Mouse (Mus musculus) C2C12 (cell line): Measurements from ENCODE around the gene BC049730. TPM values are rescaled to one million over a fixed set of nuclear protein-coding genes. Genes with fewer than 3 reads are reported as not detected.
"Not testable (repeated sequence)": the region's sequence is repeated elsewhere in the genome, so short reads cannot be mapped to it uniquely, and the experiment has no call there.

Source experiments
- H3K27me3 ChIP-seq: one replicate; pipeline ENCODE4 v1.6.1; 2011; ENCODE audit not compliant: control insufficient read depth, insufficient read depth, insufficient read length
- H3K36me3 ChIP-seq: one replicate; pipeline ENCODE4 v1.6.1; 2011; ENCODE audit not compliant: control insufficient read depth, insufficient read depth
- H3K4me3 ChIP-seq: one replicate; pipeline ENCODE4 v1.5.1; 2011; ENCODE audit warnings: mild to moderate bottlenecking, control low read depth; ENCODE audit not compliant: poor library complexity, insufficient read depth, severe bottlenecking
- H3K79me2 ChIP-seq: one replicate; pipeline ENCODE4 v1.6.1; 2011; ENCODE audit not compliant: control insufficient read depth, insufficient read depth
- H3K79me3 ChIP-seq: one replicate; pipeline ENCODE4 v1.6.1; 2011; ENCODE audit warnings: low read depth, control low read depth
- H3ac ChIP-seq: one replicate; pipeline ENCODE3; 2011; ENCODE audit warnings: low read depth; ENCODE audit not compliant: control insufficient read depth, insufficient read length
- CEBPB ChIP-seq: IDR thresholded peaks from one replicate; pipeline ENCODE4 v1.6.1; 2011; ENCODE audit warnings: low read depth, mild to moderate bottlenecking, control low read depth, moderate library complexity
- CTCF ChIP-seq: IDR thresholded peaks from one replicate; pipeline ENCODE4 v1.5.1; 2011; ENCODE audit not compliant: control insufficient read depth, insufficient read depth, insufficient read length
- FOSL1 ChIP-seq: IDR thresholded peaks from one replicate; pipeline ENCODE4 v1.8.0; 2011; ENCODE audit warnings: mild to moderate bottlenecking, low read length; ENCODE audit not compliant: poor library complexity, insufficient read depth, severe bottlenecking
- MAX ChIP-seq: IDR thresholded peaks from one replicate; pipeline ENCODE4 v1.6.1; 2011; ENCODE audit warnings: mild to moderate bottlenecking, control low read depth
- MYOD1 ChIP-seq: IDR thresholded peaks from one replicate; pipeline ENCODE4 v1.6.1; 2011; ENCODE audit warnings: low read depth; ENCODE audit not compliant: control insufficient read depth, insufficient read length
- MYOG ChIP-seq: IDR thresholded peaks from one replicate; pipeline ENCODE4 v1.6.1; 2011; ENCODE audit not compliant: control insufficient read depth, insufficient read length; ENCODE audit errors: extremely low read depth
- USF1 ChIP-seq: IDR thresholded peaks from one replicate; pipeline ENCODE4 v1.6.1; 2011; ENCODE audit warnings: low read depth, mild to moderate bottlenecking, control low read depth, moderate library complexity
- polyA plus RNA-seq: library from polyadenylated mRNA; unstranded; fragments of >200 nt; fragmentation: generic; extraction: Trizol; gene quantifications from one replicate; pipeline ENCODE4 v1.2.1, GENCODE M21; 2012; ENCODE audit warnings: missing spikeins

BC049730 gene
- polyA plus RNA-seq, 1 experiment = not detected

GRCm38 (mm10) chr7:24671944-24672439 lies 37.0 kb upstream of the BC049730 start:
- H3K79me2 ChIP-seq = no peaks in the 10 kb centered on the region
- TF ChIP-seq CTCF = no peak
- TF ChIP-seq FOSL1 = no peak
- no peak for TF ChIP-seq MYOD1
- TF ChIP-seq USF1 = no peak
- no peak for TF ChIP-seq CEBPB
- no peak for TF ChIP-seq MAX
- TF ChIP-seq MYOG = no peak
- no peaks in the 10 kb centered on the region for H3K79me3 ChIP-seq
- no peaks in the 10 kb centered on the region for H3K36me3 ChIP-seq
- H3ac ChIP-seq = no peak overlapping the region
- H3K27me3 ChIP-seq = peaks cover 41% of the 10 kb centered on the region
- H3K4me3 ChIP-seq = no peak overlapping the region

- no peak within 1 kb of the TSS for H3ac ChIP-seq
- no peaks in the 10 kb centered on the region for H3K36me3 ChIP-seq
- TF ChIP-seq MYOD1 (no peak), MYOG (no peak), USF1 (no peak), CTCF (no peak), FOSL1 (no peak), MAX (no peak), CEBPB (no peak)
- H3K4me3 ChIP-seq = no peak within 1 kb of the TSS
- H3K79me3 ChIP-seq = no peaks in the 10 kb centered on the region
- peaks cover 10% of the 10 kb centered on the region for H3K27me3 ChIP-seq
- no peaks in the 10 kb centered on the region for H3K79me2 ChIP-seq
Observed at GRCm38 (mm10) chr7:24676575-24676974, 32.5 kb upstream of the BC049730 start, which contains the start of gene Tex101. Gene Tex101 (minus strand): TSS chr7:24676675.

DNA sequence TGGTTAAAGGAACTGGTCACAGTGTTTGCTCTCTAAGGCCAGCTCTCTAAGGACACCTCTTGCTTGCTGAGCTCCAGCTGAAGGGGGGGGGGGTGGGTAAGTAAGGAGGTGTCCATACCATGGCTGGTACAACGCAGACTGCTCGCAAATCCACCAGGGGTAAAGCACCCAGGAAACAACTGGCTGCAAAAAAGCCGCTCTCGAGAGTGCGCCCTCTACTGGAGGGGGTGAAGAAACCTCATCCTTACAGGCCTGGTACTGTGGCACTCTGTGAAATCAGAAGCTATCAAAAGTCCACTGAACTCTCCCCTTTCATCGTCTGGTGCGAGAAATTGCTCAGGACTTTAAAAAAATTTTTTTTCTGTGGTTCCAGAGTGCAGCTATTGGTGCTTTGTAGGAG lies 24.9 kb upstream of the BC049730 start:
- H3K4me3 ChIP-seq, H3K79me2 ChIP-seq, H3ac ChIP-seq, H3K36me3 ChIP-seq, H3K27me3 ChIP-seq, H3K79me3 ChIP-seq: not testable (repeated sequence)

DNA sequence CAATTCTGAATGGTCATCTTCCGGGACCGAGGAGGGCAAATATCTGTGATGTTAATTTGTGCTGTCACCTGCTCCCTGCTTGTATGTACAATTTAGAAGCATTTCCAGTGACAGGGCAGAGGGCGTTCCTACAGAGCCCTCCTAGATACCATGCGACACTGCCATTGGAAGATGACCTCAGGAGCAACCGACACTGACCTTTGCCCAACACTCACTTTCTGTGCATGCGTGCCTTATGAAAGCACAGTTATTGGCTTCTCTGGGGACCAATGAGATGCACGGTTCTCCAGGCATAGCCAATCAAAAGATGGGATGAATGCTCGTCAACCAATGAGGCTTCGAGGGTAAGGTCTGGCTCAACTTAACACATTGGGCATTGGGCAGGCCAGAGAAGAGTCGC lies 21.5 kb upstream of the BC049730 start:
- not testable (repeated sequence) for H3ac ChIP-seq, H3K79me2 ChIP-seq, H3K79me3 ChIP-seq, H3K27me3 ChIP-seq, H3K4me3 ChIP-seq, H3K36me3 ChIP-seq

- not testable (repeated sequence) for H3K79me3 ChIP-seq, H3K79me2 ChIP-seq, H3K36me3 ChIP-seq, H3K4me3 ChIP-seq, H3ac ChIP-seq
- peaks cover 12% of the 10 kb centered on the region for H3K27me3 ChIP-seq
Observed at GRCm38 (mm10) chr7:24692693-24693092, 16.3 kb upstream of the BC049730 start.

DNA sequence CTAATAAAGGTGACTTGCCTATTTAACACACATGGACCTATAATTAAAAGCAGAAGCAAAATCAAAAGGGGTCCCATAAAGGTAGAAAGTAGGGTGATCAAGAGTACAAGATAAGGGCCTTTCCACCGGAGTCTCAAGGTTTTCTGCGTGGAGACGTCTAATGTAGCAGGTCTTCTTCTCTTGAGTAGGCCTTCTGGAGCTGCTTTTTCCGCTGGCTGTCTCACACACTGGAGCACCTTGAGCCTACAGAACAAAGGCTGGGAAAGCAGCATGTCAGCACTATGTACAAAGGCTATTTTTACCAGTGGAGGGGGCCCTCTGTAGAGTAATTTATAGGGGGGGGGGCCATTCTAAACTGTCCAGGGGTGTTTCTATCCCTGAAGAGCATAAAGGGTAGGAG lies 11.2 kb upstream of the BC049730 start:
- H3ac ChIP-seq, H3K79me2 ChIP-seq, H3K4me3 ChIP-seq, H3K36me3 ChIP-seq, H3K79me3 ChIP-seq: not testable (repeated sequence)
- H3K27me3 ChIP-seq = peaks cover 17% of the 10 kb centered on the region

GRCm38 (mm10) chr7:24702841-24703240 lies 6.2 kb upstream of the BC049730 start:
- H3K4me3 ChIP-seq, H3K36me3 ChIP-seq, H3K79me2 ChIP-seq, H3K79me3 ChIP-seq, H3ac ChIP-seq: not testable (repeated sequence)
- peaks cover 16% of the 10 kb centered on the region for H3K27me3 ChIP-seq
